Mouse (Mus musculus) hindlimb bud, embryonic 11.5 days (tissue): ENCODE results near the gene Csrp2.

ENCODE experiments used
- DNase-seq: peaks from one replicate; pipeline ENCODE4 v3.0.0-alpha.2; 2012; ENCODE audit warnings: low read depth, low spot score; ENCODE audit errors: extremely low spot score

Csrp2 gene

DNA sequence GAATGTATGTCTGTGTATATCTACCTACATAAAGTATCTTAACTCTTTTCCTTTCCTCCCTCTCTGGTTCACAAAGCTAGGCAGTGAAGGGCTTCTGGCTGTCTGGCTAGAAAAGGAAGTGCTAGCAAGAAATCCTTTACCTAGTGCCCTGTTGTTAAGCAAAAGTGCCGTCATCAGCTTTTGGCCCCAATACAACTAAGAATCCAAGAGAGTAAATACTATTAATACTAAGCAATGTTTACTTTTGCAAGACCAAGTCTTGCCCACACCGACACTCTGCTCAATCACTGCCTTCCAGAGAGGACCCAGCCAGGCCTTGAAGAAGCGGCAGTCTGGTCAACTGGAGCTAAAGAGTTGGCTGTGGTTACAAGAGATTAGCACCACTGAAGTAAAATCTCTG, 51.5 kb downstream of the Csrp2 start:
- DNase-seq: no peak

DNA sequence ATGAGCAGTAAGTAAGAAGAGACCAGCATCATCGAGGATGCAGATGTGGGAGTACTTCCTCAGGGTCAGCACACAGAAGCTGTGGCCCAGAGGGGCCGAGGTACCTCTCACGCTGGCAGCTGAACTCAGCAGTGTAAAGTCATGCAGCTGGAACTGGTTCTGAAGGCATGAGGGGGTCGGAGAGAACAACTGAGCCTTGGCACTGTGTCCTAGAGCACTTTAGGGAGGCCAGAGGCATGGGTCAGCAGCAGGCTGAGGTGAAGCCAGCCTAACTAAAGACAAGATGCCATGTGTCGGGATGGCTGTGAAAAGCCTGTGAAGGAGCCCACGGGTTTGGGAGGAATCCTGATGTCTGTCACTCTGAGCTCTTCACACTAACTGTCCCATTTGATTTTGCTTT, 51.9 kb downstream of the Csrp2 start:
- no peak for DNase-seq

GRCm38 (mm10) chr10:110971998-110972397, 52.4 kb downstream of the Csrp2 start:
- DNase-seq: no peak

- DNase-seq: no peak
Measured at GRCm38 (mm10) chr10:110974463-110974862, 54.9 kb downstream of the Csrp2 start.

- no peak for DNase-seq
Measured at GRCm38 (mm10) chr10:110974885-110975284, 55.3 kb downstream of the Csrp2 start.

GRCm38 (mm10) chr10:110976046-110976445, 56.5 kb downstream of the Csrp2 start:
- DNase-seq: peak; percentile 37

GRCm38 (mm10) chr10:110977379-110977778, 57.8 kb downstream of the Csrp2 start:
- DNase-seq: no peak

- DNase-seq: no peak
Measured at GRCm38 (mm10) chr10:110979431-110979830, 59.8 kb downstream of the Csrp2 start.

DNA sequence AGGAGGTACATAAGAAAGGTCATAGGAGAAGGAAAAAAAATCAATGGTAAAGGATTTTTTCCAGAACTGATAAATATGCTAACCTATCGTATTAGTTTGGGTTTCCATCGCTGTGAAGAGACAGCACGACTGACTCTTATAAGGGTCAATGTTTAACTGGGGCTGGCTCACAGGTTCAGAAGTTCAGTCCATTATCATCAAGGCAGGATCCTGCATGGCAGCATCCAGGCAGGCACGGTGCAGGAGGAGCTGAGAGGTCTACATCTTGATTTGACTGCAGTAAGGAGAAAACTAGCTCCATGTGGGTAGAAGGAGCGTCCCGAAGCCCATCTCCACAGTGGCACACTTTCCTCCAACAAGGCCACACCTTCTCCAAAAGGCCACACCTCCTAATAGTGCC, 60.9 kb downstream of the Csrp2 start:
- no peak for DNase-seq

DNA sequence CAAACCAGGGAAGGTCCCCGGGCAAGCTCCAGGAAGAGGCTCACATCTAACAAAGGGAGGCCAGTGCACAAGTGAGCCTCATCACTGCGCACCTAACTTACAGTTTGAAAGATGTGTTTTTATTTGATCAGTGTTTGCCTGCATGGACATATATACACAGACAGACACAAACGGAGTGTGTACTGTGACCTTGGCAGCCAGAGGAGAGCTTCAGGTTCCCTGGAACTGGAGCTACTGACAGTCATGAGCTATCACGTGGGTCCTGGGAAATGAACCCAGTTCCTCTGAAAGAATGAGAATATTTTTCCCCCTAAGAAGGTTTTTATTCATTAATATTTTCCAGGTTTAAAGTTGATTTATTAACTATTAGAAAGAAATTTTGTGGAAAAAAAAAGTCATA, 63.2 kb downstream of the Csrp2 start:
- no peak for DNase-seq

DNA sequence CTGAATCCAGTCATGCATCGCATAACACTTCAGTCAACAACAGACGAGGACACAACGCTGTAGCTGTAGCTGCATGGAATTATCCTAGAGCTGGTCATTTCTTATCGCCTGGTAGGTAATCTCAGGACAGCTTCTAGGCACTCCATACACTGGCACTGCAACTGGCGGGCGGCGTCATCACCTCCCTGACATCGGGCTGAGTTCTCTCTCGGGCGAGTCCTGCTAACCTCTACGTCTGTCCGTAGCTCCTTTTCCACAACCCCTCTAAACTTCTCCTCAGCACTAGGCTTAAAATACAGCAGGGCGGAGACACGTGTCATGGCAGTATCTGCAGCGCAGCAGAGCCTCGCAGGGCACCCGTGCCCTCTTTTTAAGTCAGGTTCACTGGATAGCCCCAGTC, 67.1 kb downstream of the Csrp2 start:
- no peak for DNase-seq
